Mouse (Mus musculus): ENCODE data around the gene Scamp5. TPM values are rescaled to one million over a fixed set of nuclear protein-coding genes. Genes with fewer than 3 reads are reported as not detected.
A peak's percentile ranks its signal among the peaks of the same experiment; 100 is the strongest.
"Not testable (repeated sequence)": the region's sequence is repeated elsewhere in the genome, so short reads cannot be mapped to it uniquely, and the experiment has no call there.

The Scamp5 gene
- polyA plus RNA-seq, 1 experiment from 2014 or later, result 6.9 TPM

GRCm38 (mm10) chr9:57433097-57434032 is 34.5 kb downstream of the Scamp5 start:
- DNase-seq (ENCODE audit: low spot score) (peak; percentile 89), ATAC-seq (replicated peaks; ENCODE audit: insufficient number of reproducible peaks, low FRiP score, low TSS enrichment, low read depth) (0 out of 2 replicates have a peak, but pooled peaks have one; percentile 35)
- Histone ChIP-seq H3K9me3 (replicated peaks; ENCODE audit: control insufficient read depth, low read length) (no peaks in the 10 kb centered on the region), H3K9ac (replicated peaks; ENCODE audit: low read length) (peak overlapping the region; percentile 22), H3K36me3 (replicated peaks; ENCODE audit: control insufficient read depth, insufficient read depth, low read depth, low read length) (no peaks in the 10 kb centered on the region), H3K27me3 (ENCODE audit: control insufficient read depth, insufficient read depth, low read length) (no peaks in the 10 kb centered on the region), H3K4me1 (ENCODE audit: control insufficient read depth, insufficient read depth, low read length) (no peaks in the 10 kb centered on the region; the same call in 1 of the 2 replicates), H3K4me2 (ENCODE audit: low read depth, low read length) (no peak overlapping the region), H3K4me3 (ENCODE audit: low read depth, low read length) (no peak overlapping the region), H3K27ac (replicated peaks; ENCODE audit: low read depth, low read length) (no peak overlapping the region)
- 16% methylated on average over 11 of the region's 11 CpGs for WGBS

DNA sequence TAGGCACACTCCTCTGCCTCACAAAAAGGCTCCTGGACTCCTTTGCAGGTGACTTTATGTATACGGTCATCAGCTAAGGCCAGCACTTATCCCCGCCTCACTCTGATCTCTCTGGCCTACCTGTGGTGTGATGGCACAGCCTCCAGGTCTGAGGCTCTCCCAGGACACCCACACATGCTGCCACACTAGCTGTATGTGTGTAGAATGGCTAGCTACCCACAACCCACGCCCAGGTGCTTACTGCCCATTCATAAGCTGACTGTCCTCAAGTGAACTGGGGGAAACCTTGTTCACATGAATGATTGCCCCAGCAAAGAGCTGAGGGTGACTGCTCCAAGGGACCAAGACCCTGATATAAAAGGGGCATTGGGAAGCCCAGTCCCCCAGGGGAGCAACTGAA is 35.4 kb downstream of the Scamp5 start:
- no peak for ATAC-seq (replicated peaks; ENCODE audit: insufficient number of reproducible peaks, low FRiP score, low TSS enrichment, low read depth)
- Histone ChIP-seq H3K9ac (replicated peaks; ENCODE audit: low read length) (no peak overlapping the region), H3K4me1 (ENCODE audit: control insufficient read depth, insufficient read depth, low read length) (no peaks in the 10 kb centered on the region; the same call in 1 of the 2 replicates), H3K27me3 (ENCODE audit: control insufficient read depth, insufficient read depth, low read length) (no peaks in the 10 kb centered on the region), H3K4me2 (ENCODE audit: low read depth, low read length) (no peak overlapping the region; the same call in 1 of the 2 replicates), H3K4me3 (ENCODE audit: low read depth, low read length) (no peak overlapping the region), H3K27ac (replicated peaks; ENCODE audit: low read depth, low read length) (no peak overlapping the region), H3K9me3 (replicated peaks; ENCODE audit: control insufficient read depth, low read length) (no peaks in the 10 kb centered on the region), H3K36me3 (replicated peaks; ENCODE audit: control insufficient read depth, insufficient read depth, low read depth, low read length) (no peaks in the 10 kb centered on the region)
- WGBS, result 88% methylated on average over 3 of the region's 3 CpGs
- DNase-seq (ENCODE audit: low spot score), result no peak

GRCm38 (mm10) chr9:57431202-57431601 is 36.7 kb downstream of the Scamp5 start:
- WGBS, result 35% methylated on average over 9 of the region's 9 CpGs
- Histone ChIP-seq H3K9me3 (replicated peaks; ENCODE audit: control insufficient read depth, low read length) (no peaks in the 10 kb centered on the region), H3K4me3 (ENCODE audit: low read depth, low read length) (no peak overlapping the region), H3K27ac (replicated peaks; ENCODE audit: low read depth, low read length) (no peak overlapping the region), H3K4me1 (ENCODE audit: control insufficient read depth, insufficient read depth, low read length) (no peaks in the 10 kb centered on the region; the same call in 1 of the 2 replicates), H3K4me2 (ENCODE audit: low read depth, low read length) (no peak overlapping the region), H3K9ac (replicated peaks; ENCODE audit: low read length) (no peak overlapping the region), H3K36me3 (replicated peaks; ENCODE audit: control insufficient read depth, insufficient read depth, low read depth, low read length) (no peaks in the 10 kb centered on the region), H3K27me3 (ENCODE audit: control insufficient read depth, insufficient read depth, low read length) (no peaks in the 10 kb centered on the region)
- ATAC-seq (replicated peaks; ENCODE audit: insufficient number of reproducible peaks, low FRiP score, low TSS enrichment, low read depth) (no peak), DNase-seq (ENCODE audit: low spot score) (no peak)

DNA sequence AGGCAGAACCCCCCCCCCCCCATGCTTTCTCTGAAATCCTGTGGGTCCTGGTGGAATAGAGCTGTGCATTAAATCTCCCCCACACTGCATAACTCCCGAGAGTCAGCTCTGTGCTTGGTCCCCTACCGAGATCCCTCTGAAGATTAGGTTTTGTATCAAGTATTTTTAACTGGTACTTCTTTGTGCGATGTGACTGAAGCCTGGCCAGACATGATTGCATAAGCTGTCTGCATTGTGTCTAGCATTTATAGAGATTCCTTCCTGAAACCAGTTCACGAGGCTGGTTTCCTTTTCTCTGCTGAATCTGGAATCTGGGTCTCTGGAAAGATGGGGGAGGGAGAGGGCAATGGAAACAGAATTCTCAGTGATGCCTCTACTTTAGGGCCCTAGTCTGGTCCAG is 39.5 kb downstream of the Scamp5 start:
- H3K27ac ChIP-seq (replicated peaks; ENCODE audit: low read depth, low read length), result no peak overlapping the region
- no peak for ATAC-seq (replicated peaks; ENCODE audit: insufficient number of reproducible peaks, low FRiP score, low TSS enrichment, low read depth)
- WGBS, result 68% methylated on average over 4 of the region's 4 CpGs

GRCm38 (mm10) chr9:57427937-57428336 is 39.9 kb downstream of the Scamp5 start:
- ATAC-seq (replicated peaks; ENCODE audit: insufficient number of reproducible peaks, low FRiP score, low TSS enrichment, low read depth) (no peak), DNase-seq (ENCODE audit: low spot score) (peak; percentile 14)
- Histone ChIP-seq H3K9me3 (replicated peaks; ENCODE audit: control insufficient read depth, low read length) (no peaks in the 10 kb centered on the region), H3K27me3 (ENCODE audit: control insufficient read depth, insufficient read depth, low read length) (no peaks in the 10 kb centered on the region), H3K27ac (replicated peaks; ENCODE audit: low read depth, low read length) (no peak overlapping the region), H3K36me3 (replicated peaks; ENCODE audit: control insufficient read depth, insufficient read depth, low read depth, low read length) (no peaks in the 10 kb centered on the region), H3K9ac (replicated peaks; ENCODE audit: low read length) (no peak overlapping the region), H3K4me1 (ENCODE audit: control insufficient read depth, insufficient read depth, low read length) (no peaks in the 10 kb centered on the region), H3K4me2 (ENCODE audit: low read depth, low read length) (no peak overlapping the region), H3K4me3 (ENCODE audit: low read depth, low read length) (no peak overlapping the region)
- WGBS, result 70% methylated on average over 4 of the region's 4 CpGs

More for the DNA sequence above, 39.5 kb downstream of the Scamp5 start:
- no peak overlapping the region for H3K4me2 ChIP-seq (ENCODE audit: low read depth, low read length)
- no peaks in the 10 kb centered on the region; the same call in 1 of the 2 replicates for H3K4me1 ChIP-seq (ENCODE audit: control insufficient read depth, insufficient read depth, low read length)
- no peak overlapping the region for H3K4me3 ChIP-seq (ENCODE audit: low read depth, low read length)
- no peak overlapping the region for H3K9ac ChIP-seq (replicated peaks; ENCODE audit: low read length)
- no peaks in the 10 kb centered on the region for H3K27me3 ChIP-seq (ENCODE audit: control insufficient read depth, insufficient read depth, low read length)
- DNase-seq (ENCODE audit: low spot score), result no peak
- no peaks in the 10 kb centered on the region for H3K36me3 ChIP-seq (replicated peaks; ENCODE audit: control insufficient read depth, insufficient read depth, low read depth, low read length)
- no peaks in the 10 kb centered on the region for H3K9me3 ChIP-seq (replicated peaks; ENCODE audit: control insufficient read depth, low read length)

GRCm38 (mm10) chr9:57427123-57427522 is 40.7 kb downstream of the Scamp5 start:
- H3K36me3 ChIP-seq (replicated peaks; ENCODE audit: control insufficient read depth, insufficient read depth, low read depth, low read length); ATAC-seq (replicated peaks; ENCODE audit: insufficient number of reproducible peaks, low FRiP score, low TSS enrichment, low read depth); H3K4me1 ChIP-seq (ENCODE audit: control insufficient read depth, insufficient read depth, low read length); H3K27ac ChIP-seq (replicated peaks; ENCODE audit: low read depth, low read length); H3K9me3 ChIP-seq (replicated peaks; ENCODE audit: control insufficient read depth, low read length); DNase-seq (ENCODE audit: low spot score); H3K4me2 ChIP-seq (ENCODE audit: low read depth, low read length); H3K9ac ChIP-seq (replicated peaks; ENCODE audit: low read length); H3K4me3 ChIP-seq (ENCODE audit: low read depth, low read length); H3K27me3 ChIP-seq (ENCODE audit: control insufficient read depth, insufficient read depth, low read length): not testable (repeated sequence)
- 92% methylated on average over 4 of the region's 4 CpGs for WGBS

DNA sequence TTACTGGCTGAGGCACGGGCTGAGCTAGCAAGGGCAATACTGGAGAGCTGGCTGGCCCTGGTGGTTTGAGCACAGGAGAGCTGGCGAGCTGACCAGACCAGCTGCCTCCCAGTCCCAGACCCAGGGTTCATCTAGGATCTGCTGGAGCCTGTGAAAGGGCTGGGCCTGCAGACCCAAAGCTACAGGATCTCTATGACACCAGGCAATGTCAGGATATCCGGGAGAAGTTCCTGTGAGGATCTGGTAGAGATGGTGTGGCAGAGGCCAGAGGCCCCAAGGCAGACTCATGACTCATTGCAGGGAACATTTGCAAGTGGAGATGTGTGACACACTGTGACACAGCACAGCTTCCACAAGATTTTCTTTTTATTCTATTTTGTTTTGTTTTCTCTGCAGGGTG is 42.7 kb downstream of the Scamp5 start:
- 83% methylated on average over 3 of the region's 3 CpGs for WGBS
- no peak overlapping the region for H3K4me2 ChIP-seq (ENCODE audit: low read depth, low read length)
- no peaks in the 10 kb centered on the region for H3K4me1 ChIP-seq (ENCODE audit: control insufficient read depth, insufficient read depth, low read length)
- no peak overlapping the region for H3K9ac ChIP-seq (replicated peaks; ENCODE audit: low read length)
- no peak overlapping the region for H3K27ac ChIP-seq (replicated peaks; ENCODE audit: low read depth, low read length)
- DNase-seq (ENCODE audit: low spot score), result no peak
- no peaks in the 10 kb centered on the region for H3K36me3 ChIP-seq (replicated peaks; ENCODE audit: control insufficient read depth, insufficient read depth, low read depth, low read length)
- no peak for ATAC-seq (replicated peaks; ENCODE audit: insufficient number of reproducible peaks, low FRiP score, low TSS enrichment, low read depth)
- H3K4me3 ChIP-seq (ENCODE audit: low read depth, low read length), result no peak overlapping the region
- H3K27me3 ChIP-seq (ENCODE audit: control insufficient read depth, insufficient read depth, low read length), result no peaks in the 10 kb centered on the region
- no peaks in the 10 kb centered on the region for H3K9me3 ChIP-seq (replicated peaks; ENCODE audit: control insufficient read depth, low read length)

DNA sequence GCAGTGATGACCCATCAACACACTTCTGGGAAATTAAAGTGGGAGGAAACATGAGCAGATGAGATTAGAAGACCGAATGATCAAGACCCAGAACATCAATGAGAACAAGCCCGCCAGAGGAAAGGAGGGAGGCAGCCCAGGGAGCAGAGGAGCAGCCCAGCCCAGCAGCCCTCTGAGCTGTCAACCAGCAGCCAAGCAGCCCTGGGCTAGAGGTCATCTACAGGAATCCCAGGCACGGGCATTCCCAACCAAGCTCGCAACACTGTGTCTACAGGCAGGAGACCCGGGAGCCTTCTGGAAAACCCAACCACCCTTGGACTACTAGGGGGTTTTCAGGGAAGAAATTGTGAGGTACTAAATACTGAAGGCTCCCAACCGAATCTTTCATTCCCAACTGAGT is 43.8 kb downstream of the Scamp5 start:
- H3K4me3 ChIP-seq (ENCODE audit: low read depth, low read length), result no peak overlapping the region
- no peaks in the 10 kb centered on the region for H3K27me3 ChIP-seq (ENCODE audit: control insufficient read depth, insufficient read depth, low read length)
- H3K9ac ChIP-seq (replicated peaks; ENCODE audit: low read length), result no peak overlapping the region
- no peak overlapping the region for H3K4me2 ChIP-seq (ENCODE audit: low read depth, low read length)
- 77% methylated on average over 6 of the region's 6 CpGs for WGBS
- H3K36me3 ChIP-seq (replicated peaks; ENCODE audit: control insufficient read depth, insufficient read depth, low read depth, low read length), result no peaks in the 10 kb centered on the region
- ATAC-seq (replicated peaks; ENCODE audit: insufficient number of reproducible peaks, low FRiP score, low TSS enrichment, low read depth) (no peak), DNase-seq (ENCODE audit: low spot score) (no peak)
- no peak overlapping the region for H3K27ac ChIP-seq (replicated peaks; ENCODE audit: low read depth, low read length)
- no peaks in the 10 kb centered on the region for H3K9me3 ChIP-seq (replicated peaks; ENCODE audit: control insufficient read depth, low read length)
- no peaks in the 10 kb centered on the region for H3K4me1 ChIP-seq (ENCODE audit: control insufficient read depth, insufficient read depth, low read length)
